Mouse (Mus musculus) lung, postnatal 0 days (tissue): ENCODE data around the gene Tent5b.

Experiments
- CTCF ChIP-seq: IDR thresholded peaks from 2 replicates; pipeline ENCODE4 v1.5.1; 2016; ENCODE audit warnings: antibody characterized with exemption, mild to moderate bottlenecking
- EP300 ChIP-seq: IDR thresholded peaks from 2 replicates; pipeline ENCODE4 v1.6.1; 2016; ENCODE audit warnings: antibody characterized with exemption, mild to moderate bottlenecking, control low read depth

GRCm38 (mm10) chr4:133431508-133431907, 48.4 kb upstream of the Tent5b start:
- TF ChIP-seq CTCF (no peak), EP300 (no peak)
